Mouse (Mus musculus) liver, embryonic 14.5 days (tissue): ENCODE data around the gene Fndc1.

ENCODE experiments used
- CTCF ChIP-seq: IDR thresholded peaks from 2 replicates; pipeline ENCODE4 v1.5.1; 2016; ENCODE audit warnings: antibody characterized with exemption, low read depth, control low read depth
- EP300 ChIP-seq: IDR thresholded peaks from 2 replicates; pipeline ENCODE4 v1.6.1; 2016; ENCODE audit warnings: antibody characterized with exemption, low read depth

GRCm38 (mm10) chr17:7740988-7741387, 86.1 kb downstream of the Fndc1 start:
- TF ChIP-seq CTCF (no peak), EP300 (no peak)
